Mouse (Mus musculus) midbrain, postnatal 0 days (tissue): Measurements from ENCODE around the gene Lmo1. TPM values are rescaled to one million over a fixed set of nuclear protein-coding genes. Genes with fewer than 3 reads are reported as not detected.

ENCODE experiments used
- ATAC-seq: fragments of 200-750 bp; cut with Nextera tagmentation; 2 replicates; pipeline ENCODE4 v1.8.0; 2017; ENCODE audit warnings: moderate number of reproducible peaks, mild to moderate bottlenecking, moderate TSS enrichment, moderate library complexity; ENCODE audit not compliant: low FRiP score
- DNase-seq: peaks from one replicate; pipeline ENCODE4 v3.0.0-alpha.2; 2015; ENCODE audit warnings: low spot score
- H3K27ac ChIP-seq: fragments of 300-500 bp; sonication (generic); 2 replicates; pipeline ENCODE4 v1.5.1; 2014; ENCODE audit warnings: low read depth, mild to moderate bottlenecking, low read length, mixed read lengths
- H3K27me3 ChIP-seq: fragments of 300-500 bp; sonication (generic); 2 replicates; pipeline ENCODE4 v1.6.1; 2014; ENCODE audit warnings: low read length, control low read depth, mixed read lengths; ENCODE audit not compliant: insufficient read depth
- H3K36me3 ChIP-seq: fragments of 300-500 bp; sonication (generic); 2 replicates; pipeline ENCODE4 v1.6.1; 2014; ENCODE audit warnings: low read length, control low read depth, mixed read lengths; ENCODE audit not compliant: insufficient read depth
- H3K4me1 ChIP-seq: fragments of 300-500 bp; sonication (generic); 2 replicates; pipeline ENCODE4 v1.6.1; 2014; ENCODE audit warnings: mild to moderate bottlenecking, control low read depth, antibody characterized with exemption, low read length, mixed read lengths; ENCODE audit not compliant: insufficient read depth
- H3K4me2 ChIP-seq: fragments of 300-500 bp; sonication (generic); 2 replicates; pipeline ENCODE4 v1.6.1; 2014; ENCODE audit warnings: low read depth, mild to moderate bottlenecking, low read length, mixed read lengths; ENCODE audit not compliant: poor library complexity, severe bottlenecking
- H3K4me3 ChIP-seq: fragments of 300-500 bp; sonication (generic); 2 replicates; pipeline ENCODE4 v1.5.1; 2014; ENCODE audit warnings: low read depth, mild to moderate bottlenecking, low read length, moderate library complexity
- H3K9ac ChIP-seq: fragments of 300-500 bp; sonication (generic); replicated peaks from 2 replicates; pipeline ENCODE4 v1.6.1; 2014; ENCODE audit warnings: mild to moderate bottlenecking, low read length, moderate library complexity, mixed read lengths; ENCODE audit not compliant: poor library complexity, severe bottlenecking
- H3K9me3 ChIP-seq: fragments of 300-500 bp; sonication (generic); 2 replicates; pipeline ENCODE4 v1.6.1; 2016; ENCODE audit warnings: low read length, control low read depth
- CTCF ChIP-seq: IDR thresholded peaks from 2 replicates; pipeline ENCODE4 v1.5.1; 2016; ENCODE audit warnings: antibody characterized with exemption, mild to moderate bottlenecking
- WGBS: fragments of 180-500 bp; shearing (Covaris S2); extraction: QIAGEN DNeasy Blood & Tissue Kit; methylation state at CpG from one replicate; pipeline ENCODE4 v1.1.7; 2014; 5-methylcytosine and 5-hydroxymethylcytosine counted together
- polyA plus RNA-seq: library from polyadenylated mRNA; unstranded; fragments of >200 nt; fragmentation: Nextera tagmentation; extraction: Ambion mirVana; gene quantifications from 2 replicates; pipeline ENCODE4 v1.2.1, GENCODE M21; 2015
- total RNA-seq: library from RNA; depleted of rRNA; stranded (reverse); fragments of >200 nt; gene quantifications from 2 replicates; pipeline ENCODE4 v1.2.3, GENCODE M21; 2014

The Lmo1 gene
- total and polyA plus RNA-seq, 2 experiments from 2014 or later, result 109 TPM

- no peaks in the 10 kb centered on the region for H3K36me3 ChIP-seq
- no peaks in the 10 kb centered on the region for H3K9me3 ChIP-seq
- peak overlapping the region; percentile 73 for H3K4me3 ChIP-seq
- ATAC-seq (peak; percentile 68), DNase-seq (peak; percentile 89)
- peak overlapping the region; percentile 84 for H3K27ac ChIP-seq
- H3K27me3 ChIP-seq, result peaks cover under 1% of the 10 kb centered on the region; the same call in 1 of the 2 replicates
- H3K4me2 ChIP-seq, result peak overlapping the region; percentile 97
- TF ChIP-seq CTCF, result peak; percentile 95
- under 1% methylated on average over 17 of the region's 17 CpGs for WGBS
- peaks cover 7% of the 10 kb centered on the region; the same call in 1 of the 2 replicates for H3K4me1 ChIP-seq
- peak overlapping the region; percentile 80 for H3K9ac ChIP-seq
These were observed 4.6 kb downstream of the Lmo1 start for GRCm38 (mm10) chr7:109170441-109170820.

- WGBS, result under 1% methylated on average over 65 of the region's 72 CpGs
- peak overlapping the region; percentile 97 for H3K4me2 ChIP-seq
- ATAC-seq (peak; percentile 24), DNase-seq (peak; percentile 43)
- peak overlapping the region; percentile 73 for H3K4me3 ChIP-seq
- peak overlapping the region; percentile 84 for H3K27ac ChIP-seq
- no peak; the same call in 1 of the 2 replicates for TF ChIP-seq CTCF
- H3K36me3 ChIP-seq, result no peaks in the 10 kb centered on the region
- H3K27me3 ChIP-seq, result no peaks in the 10 kb centered on the region; the same call in 1 of the 2 replicates
- H3K9ac ChIP-seq, result peak overlapping the region; percentile 80
- H3K4me1 ChIP-seq, result peaks cover 7% of the 10 kb centered on the region; the same call in 1 of the 2 replicates
- H3K9me3 ChIP-seq, result no peaks in the 10 kb centered on the region
These were observed 5.2 kb downstream of the Lmo1 start for GRCm38 (mm10) chr7:109169505-109170440.

- ATAC-seq (no peak), DNase-seq (no peak)
- 65% methylated on average over 7 of the region's 7 CpGs for WGBS
- Histone ChIP-seq H3K9me3 (no peaks in the 10 kb centered on the region), H3K27ac (peak overlapping the region; percentile 84; the same call in 1 of the 2 replicates), H3K36me3 (no peaks in the 10 kb centered on the region), H3K27me3 (no peaks in the 10 kb centered on the region; the same call in 1 of the 2 replicates), H3K4me2 (peak overlapping the region; percentile 97), H3K9ac (peak overlapping the region; percentile 80), H3K4me1 (peaks cover 2% of the 10 kb centered on the region; the same call in 1 of the 2 replicates), H3K4me3 (peak overlapping the region; percentile 73)
- no peak for TF ChIP-seq CTCF
These were observed 6.3 kb downstream of the Lmo1 start for GRCm38 (mm10) chr7:109168716-109169115.

GRCm38 (mm10) chr7:109165931-109166585 is 8.9 kb downstream of the Lmo1 start:
- H3K27ac ChIP-seq, result peak overlapping the region; percentile 14; the same call in 1 of the 2 replicates
- no peak for TF ChIP-seq CTCF
- H3K4me3 ChIP-seq, result peak overlapping the region; percentile 20
- H3K27me3 ChIP-seq, result no peaks in the 10 kb centered on the region; the same call in 1 of the 2 replicates
- no peaks in the 10 kb centered on the region for H3K9me3 ChIP-seq
- no peak for ATAC-seq
- peak overlapping the region; percentile 9 for H3K9ac ChIP-seq
- peak overlapping the region; percentile 97 for H3K4me2 ChIP-seq
- no peaks in the 10 kb centered on the region; the same call in 1 of the 2 replicates for H3K4me1 ChIP-seq
- DNase-seq, result no peak
- H3K36me3 ChIP-seq, result no peaks in the 10 kb centered on the region
- 34% methylated on average over 17 of the region's 17 CpGs for WGBS

- TF ChIP-seq CTCF, result no peak
- no peak for ATAC-seq
- 53% methylated on average over 11 of the region's 11 CpGs for WGBS
These were observed 20.7 kb downstream of the Lmo1 start for GRCm38 (mm10) chr7:109154331-109154730.

More at GRCm38 (mm10) chr7:109154331-109154730, 20.7 kb downstream of the Lmo1 start:
- no peak overlapping the region for H3K4me3 ChIP-seq
- no peak overlapping the region for H3K4me2 ChIP-seq
- no peak overlapping the region for H3K27ac ChIP-seq
- no peaks in the 10 kb centered on the region for H3K36me3 ChIP-seq
- H3K27me3 ChIP-seq, result no peaks in the 10 kb centered on the region
- DNase-seq, result no peak
- 0 out of 2 replicates have a peak overlapping the region, but pooled peaks have one; percentile 29 for H3K9ac ChIP-seq
- no peaks in the 10 kb centered on the region for H3K9me3 ChIP-seq
- no peaks in the 10 kb centered on the region for H3K4me1 ChIP-seq
